Mouse (Mus musculus) brain, adult 2 months (tissue): Measurements from ENCODE around the gene Fam196a.

Source experiments
- DNase-seq: peaks from one replicate; pipeline ENCODE4 v3.0.0; 2011; ENCODE audit warnings: low read depth, low spot score

Fam196a gene

GRCm38 (mm10) chr7:134937927-134938609, at the start of gene Fam196a:
TSS of gene Fam196a (minus strand) at chr7:134938430.
- peak; percentile 86 for DNase-seq

GRCm38 (mm10) chr7:134961608-134962007, 23.4 kb upstream of the Fam196a start:
- DNase-seq, result no peak

- peak; percentile 23 for DNase-seq
These were observed 22.6 kb upstream of the Fam196a start for GRCm38 (mm10) chr7:134960871-134961270.

- DNase-seq, result no peak
These were observed 20.9 kb upstream of the Fam196a start for GRCm38 (mm10) chr7:134959086-134959485.

- peak; percentile 59 for DNase-seq
These were observed 7.9 kb upstream of the Fam196a start for GRCm38 (mm10) chr7:134945925-134946716.

GRCm38 (mm10) chr7:134943701-134944100, 5.5 kb upstream of the Fam196a start:
- no peak for DNase-seq

- no peak for DNase-seq
These were observed 4.8 kb upstream of the Fam196a start for GRCm38 (mm10) chr7:134943063-134943462.

GRCm38 (mm10) chr7:134941891-134942290, 3.7 kb upstream of the Fam196a start:
- DNase-seq, result no peak

- DNase-seq, result peak; percentile 24
These were observed 731 bp downstream of the Fam196a start for GRCm38 (mm10) chr7:134937471-134937926.

GRCm38 (mm10) chr7:134931886-134932285, 6.3 kb downstream of the Fam196a start:
- no peak for DNase-seq

GRCm38 (mm10) chr7:134901992-134902391, 36.2 kb downstream of the Fam196a start:
- DNase-seq, result no peak

GRCm38 (mm10) chr7:134899462-134899861, 38.8 kb downstream of the Fam196a start:
- no peak for DNase-seq

- DNase-seq, result no peak
These were observed 43.6 kb downstream of the Fam196a start for GRCm38 (mm10) chr7:134894604-134895003.

GRCm38 (mm10) chr7:134892972-134893371, 45.3 kb downstream of the Fam196a start:
- peak; percentile 45 for DNase-seq

- no peak for DNase-seq
These were observed 45.8 kb downstream of the Fam196a start for GRCm38 (mm10) chr7:134892449-134892871.

GRCm38 (mm10) chr7:134883516-134883915, 54.7 kb downstream of the Fam196a start:
- no peak for DNase-seq

- no peak for DNase-seq
These were observed 57.8 kb downstream of the Fam196a start for GRCm38 (mm10) chr7:134880431-134880830.

GRCm38 (mm10) chr7:134878985-134879384, 59.2 kb downstream of the Fam196a start:
- DNase-seq, result no peak

- DNase-seq, result no peak
These were observed 65.2 kb downstream of the Fam196a start for GRCm38 (mm10) chr7:134872981-134873380.

- DNase-seq, result no peak
These were observed 65.7 kb downstream of the Fam196a start for GRCm38 (mm10) chr7:134872511-134872910.

- peak; percentile 47 for DNase-seq
These were observed 74.1 kb downstream of the Fam196a start for GRCm38 (mm10) chr7:134864175-134864574.

GRCm38 (mm10) chr7:134862000-134862399, 76.2 kb downstream of the Fam196a start:
- DNase-seq, result peak; percentile 10

- DNase-seq, result peak; percentile 13
These were observed 95.5 kb downstream of the Fam196a start for GRCm38 (mm10) chr7:134842751-134843150.
